Comparison of ENCODE assay signal across 21 mouse cellular contexts in genomic region chr3:142061267-142061666, GRCm38 (mm10).
A peak's percentile ranks its signal among the peaks of the same experiment; 100 is the strongest.
DNase-seq lines count a peak whose midpoint lies in the region; ATAC-seq and TF ChIP-seq lines count a peak whose summit lies in the region.
"Had no signal": no experiment of that assay in that cellular context is flagged by ENCODE, and none has a peak within 500 bp of the region (broad histone marks: within the 10 kb centered on the region; RNA-seq: fewer than 3 reads in every experiment).

No protein-coding gene starts in this region.

- peak; percentile 15; the same call in 1 of the 2 replicates for ATAC-seq in limb, embryonic 14.5 days (ENCODE audit: low FRiP score, low read depth)
- ATAC-seq: CD4-positive, CD25-positive, alpha-beta regulatory T cell, adult 4 months; forebrain, embryonic 13.5 days; forebrain, embryonic 15.5 days; forebrain, postnatal 0 days had no signal

- TF ChIP-seq RAD21 in CH12.LX (IDR thresholded peaks at IDR 0.05; ENCODE audit: low read depth, low read length), result no peak

- dilution Hi-C loops in CH12.LX (cut with MboI; ENCODE audit: extremely low pct_ligation_motif_present, extremely low pct_unique_long_range_greater_than_20kb, low sequenced_read_pairs), result no loop called here

- no peak for TF ChIP-seq CTCF in CH12.LX (conservative IDR thresholded peaks at IDR 0.05 in 1 of 2, IDR thresholded peaks at IDR 0.05 in 1 of 2; ENCODE audit: low read depth in 2 of 2, low read length in 2 of 2)

- H3K9me3 ChIP-seq in CH12.LX (replicated peaks; ENCODE audit: low read length), result no peaks in the 10 kb centered on the region
- H3K9me3 ChIP-seq in limb, embryonic 14.5 days (ENCODE audit: control insufficient read depth, low read length), result no peaks in the 10 kb centered on the region
- H3K9me3 ChIP-seq in forebrain, embryonic 10.5 days, result no peaks in the 10 kb centered on the region
- H3K9me3 ChIP-seq: embryonic facial prominence, embryonic 13.5 days; embryonic facial prominence, embryonic 15.5 days; forebrain, embryonic 13.5 days; forebrain, embryonic 15.5 days had no signal

- H3K27ac ChIP-seq in CH12.LX (ENCODE audit: insufficient read depth, low read depth), result no peak overlapping the region
- H3K27ac ChIP-seq in limb, embryonic 14.5 days (replicated peaks; ENCODE audit: low read depth, low read length), result 0 out of 2 replicates have a peak overlapping the region, but pooled peaks have one; percentile 9
- no peak overlapping the region for H3K27ac ChIP-seq in forebrain, embryonic 10.5 days
- H3K27ac ChIP-seq: embryonic facial prominence, embryonic 13.5 days; embryonic facial prominence, embryonic 15.5 days; forebrain, embryonic 13.5 days; forebrain, embryonic 15.5 days had no signal

- no peaks in the 10 kb centered on the region for H3K36me3 ChIP-seq in CH12.LX (replicated peaks in 1 of 2; ENCODE audit: control insufficient read depth in 1 of 2, insufficient read depth in 1 of 2, low read length in 1 of 2)
- no peaks in the 10 kb centered on the region for H3K36me3 ChIP-seq in limb, embryonic 14.5 days (ENCODE audit: control insufficient read depth, insufficient read depth, low read length)
- H3K36me3 ChIP-seq in forebrain, embryonic 10.5 days (replicated peaks), result no peaks in the 10 kb centered on the region
- H3K36me3 ChIP-seq: embryonic facial prominence, embryonic 13.5 days; embryonic facial prominence, embryonic 15.5 days; forebrain, embryonic 15.5 days had no signal

- H3K9ac ChIP-seq in CH12.LX (ENCODE audit: insufficient read depth, low read depth), result no peak overlapping the region
- no peak overlapping the region for H3K9ac ChIP-seq in limb, embryonic 14.5 days (ENCODE audit: low read depth, low read length, severe bottlenecking)
- H3K9ac ChIP-seq: embryonic facial prominence, embryonic 13.5 days; embryonic facial prominence, embryonic 15.5 days; forebrain, embryonic 13.5 days; forebrain, embryonic 15.5 days; forebrain, postnatal 0 days had no signal

- DNase-seq in 3134 (ENCODE audit: extremely low read depth, insufficient read length, low spot score), result peak; percentile 3
- DNase-seq in CH12.LX (ENCODE audit: extremely low read depth), result no peak
- peak; percentile 37 for DNase-seq in limb, embryonic 14.5 days (ENCODE audit: low spot score)
- DNase-seq in adipocyte (ENCODE audit: low spot score), result no peak
- DNase-seq in cerebellum, postnatal 25 days, result no peak
- no peak for DNase-seq in forebrain, embryonic 10.5 days (ENCODE audit: extremely low spot score, low spot score)
- DNase-seq: adrenal gland, postnatal 25 days; B cell, adult 2 months; cerebellum, adult 11-12 months; cerebellum, adult 2 months; cerebellum, adult 9-10 months; cerebellum, postnatal 10 days; cerebellum, postnatal 36 days; embryo, embryonic 11 days; forebrain, postnatal 0 days had no signal

- H3K4me3 ChIP-seq in CH12.LX (replicated peaks in 1 of 3; ENCODE audit: low read depth in 2 of 3, low read length in 2 of 3, poor library complexity in 1 of 3), result no peak overlapping the region
- H3K4me3 ChIP-seq in limb, embryonic 14.5 days (replicated peaks; ENCODE audit: low read length), result no peak overlapping the region
- H3K4me3 ChIP-seq in forebrain, embryonic 10.5 days, result no peak overlapping the region
- H3K4me3 ChIP-seq: embryonic facial prominence, embryonic 13.5 days; embryonic facial prominence, embryonic 15.5 days; erythroblast, embryonic 14.5 days; forebrain, embryonic 13.5 days; forebrain, embryonic 15.5 days had no signal

- no peaks in the 10 kb centered on the region for H3K79me2 ChIP-seq in CH12.LX (replicated peaks; ENCODE audit: control insufficient read depth, extremely low read depth, insufficient read depth, poor library complexity, severe bottlenecking)

- in situ Hi-C loops in CH12.LX (cut with MboI; ENCODE audit: low pct_ligation_motif_present, low pct_unique_long_range_greater_than_20kb, low sequenced_read_pairs), result no loop called here

- 61% methylated on average over 5 of the region's 5 CpGs for WGBS in limb, embryonic 14.5 days
- WGBS in forebrain, embryonic 10.5 days, result 97% methylated on average over 5 of the region's 5 CpGs

- TF ChIP-seq EP300 in CH12.LX (IDR thresholded peaks at IDR 0.05; ENCODE audit: low read length), result no peak

- peak overlapping the region; percentile 69 for H3K4me2 ChIP-seq in CH12.LX (ENCODE audit: insufficient read depth, low read depth, poor library complexity, severe bottlenecking)
- H3K4me2 ChIP-seq in limb, embryonic 14.5 days (replicated peaks; ENCODE audit: low read depth, low read length, severe bottlenecking), result peak overlapping the region; percentile 0; the same call in 1 of the 2 replicates
- H3K4me2 ChIP-seq: embryonic facial prominence, embryonic 13.5 days; embryonic facial prominence, embryonic 15.5 days; forebrain, embryonic 13.5 days; forebrain, embryonic 15.5 days had no signal

- no peaks in the 10 kb centered on the region for H3K27me3 ChIP-seq in CH12.LX (replicated peaks)
- H3K27me3 ChIP-seq in limb, embryonic 14.5 days (ENCODE audit: control insufficient read depth, insufficient read depth, low read length), result no peaks in the 10 kb centered on the region
- H3K27me3 ChIP-seq in forebrain, embryonic 10.5 days (ENCODE audit: poor library complexity, severe bottlenecking), result no peaks in the 10 kb centered on the region
- H3K27me3 ChIP-seq: embryonic facial prominence, embryonic 13.5 days; embryonic facial prominence, embryonic 15.5 days; forebrain, embryonic 13.5 days; forebrain, embryonic 15.5 days had no signal

- TF ChIP-seq POLR2A in CH12.LX (IDR thresholded peaks at IDR 0.05; ENCODE audit: low read depth, low read length), result no peak
- TF ChIP-seq POLR2A in limb, embryonic 14.5 days (IDR thresholded peaks at IDR 0.05; ENCODE audit: borderline replicate concordance, extremely low read depth, insufficient read depth, insufficient read length), result no peak

- H3K4me1 ChIP-seq in CH12.LX (ENCODE audit: control insufficient read depth in 1 of 2, insufficient read depth in 2 of 2), result peaks cover 6% of the 10 kb centered on the region in 2 experiments; a peak in 3 of 4 replicates
- H3K4me1 ChIP-seq in limb, embryonic 14.5 days (ENCODE audit: control insufficient read depth, insufficient read depth, low read length), result peaks cover 25% of the 10 kb centered on the region
- H3K4me1 ChIP-seq in forebrain, embryonic 10.5 days, result peaks cover 18% of the 10 kb centered on the region
- H3K4me1 ChIP-seq: embryonic facial prominence, embryonic 15.5 days had no signal

TF ChIP-seq in CH12.LX, 34 proteins besides CTCF, POLR2A, EP300 and RAD21:
- TF ChIP-seq KAT2A (IDR thresholded peaks at IDR 0.05; ENCODE audit: insufficient replicate concordance, low read length), result no peak
- TF ChIP-seq NRF1 (IDR thresholded peaks at IDR 0.05; ENCODE audit: low read depth, low read length), result no peak
- TF ChIP-seq MAFK (IDR thresholded peaks at IDR 0.05; ENCODE audit: insufficient replicate concordance, low read length), result 0 out of 2 replicates have a peak, but pooled peaks have one; percentile 4
TF ChIP-seq in CH12.LX: peak in this region for 1.

Comparison
In these comparisons a context has a peak if more than half of its experiments do, and no peak if none do; other contexts are left out.
1. DNase-seq: peak in 3134 (single experiment) and limb, embryonic 14.5 days (single experiment); none in CH12.LX (single experiment), adipocyte (single experiment), cerebellum, postnatal 25 days (0 of 2) and forebrain, embryonic 10.5 days (single experiment).